Mouse (Mus musculus) kidney, embryonic 14.5 days (tissue): Measurements from ENCODE around the gene Srcap. TPM values are rescaled to one million over a fixed set of nuclear protein-coding genes. Genes with fewer than 3 reads are reported as not detected.

Experiments used
- ATAC-seq: fragments of 200-750 bp; cut with Nextera tagmentation; 2 replicates; pipeline ENCODE4 v1.8.0; 2017; ENCODE audit warnings: moderate number of reproducible peaks, mild to moderate bottlenecking, moderate TSS enrichment, moderate library complexity; ENCODE audit not compliant: low FRiP score, low TSS enrichment
- H3K27ac ChIP-seq: fragments of 300-500 bp; sonication (generic); 2 replicates; pipeline ENCODE4 v1.5.1; 2014; ENCODE audit warnings: low read depth, mild to moderate bottlenecking, low read length, moderate library complexity, mixed read lengths
- H3K27me3 ChIP-seq: fragments of 300-500 bp; sonication (generic); 2 replicates; pipeline ENCODE4 v1.6.1; 2014; ENCODE audit warnings: mild to moderate bottlenecking, low read length; ENCODE audit not compliant: control insufficient read depth, insufficient read depth
- H3K36me3 ChIP-seq: fragments of 300-500 bp; sonication (generic); 2 replicates; pipeline ENCODE4 v1.6.1; 2014; ENCODE audit warnings: low read length, mixed read lengths; ENCODE audit not compliant: control insufficient read depth, insufficient read depth
- H3K4me1 ChIP-seq: fragments of 300-500 bp; sonication (generic); 2 replicates; pipeline ENCODE4 v1.6.1; 2014; ENCODE audit warnings: low read length, mixed read lengths; ENCODE audit not compliant: control insufficient read depth, insufficient read depth
- H3K4me2 ChIP-seq: fragments of 300-500 bp; sonication (generic); replicated peaks from 2 replicates; pipeline ENCODE4 v1.6.1; 2014; ENCODE audit warnings: low read depth, mild to moderate bottlenecking, low read length
- H3K4me3 ChIP-seq: fragments of 300-500 bp; sonication (generic); 2 replicates; pipeline ENCODE4 v1.5.1; 2014; ENCODE audit warnings: mild to moderate bottlenecking, low read length
- H3K9ac ChIP-seq: fragments of 300-500 bp; sonication (generic); 2 replicates; pipeline ENCODE4 v1.6.1; 2014; ENCODE audit warnings: low read depth, mild to moderate bottlenecking, low read length, moderate library complexity
- H3K9me3 ChIP-seq: fragments of 300-500 bp; sonication (generic); 2 replicates; pipeline ENCODE4 v1.6.1; 2016; ENCODE audit warnings: low read length; ENCODE audit not compliant: control insufficient read depth
- WGBS: fragments of 180-500 bp; shearing (Covaris S2); extraction: QIAGEN DNeasy Blood & Tissue Kit; methylation state at CpG from one replicate; pipeline ENCODE4 v1.1.7; 2014; 5-methylcytosine and 5-hydroxymethylcytosine counted together
- polyA plus RNA-seq: library from polyadenylated mRNA; unstranded; fragments of >200 nt; fragmentation: Nextera tagmentation; extraction: Ambion mirVana; gene quantifications from 2 replicates; pipeline ENCODE4 v1.2.1, GENCODE M21; 2014

Gene Srcap
- polyA plus RNA-seq, 1 experiment from 2014 or later: 82.3 TPM

DNA sequence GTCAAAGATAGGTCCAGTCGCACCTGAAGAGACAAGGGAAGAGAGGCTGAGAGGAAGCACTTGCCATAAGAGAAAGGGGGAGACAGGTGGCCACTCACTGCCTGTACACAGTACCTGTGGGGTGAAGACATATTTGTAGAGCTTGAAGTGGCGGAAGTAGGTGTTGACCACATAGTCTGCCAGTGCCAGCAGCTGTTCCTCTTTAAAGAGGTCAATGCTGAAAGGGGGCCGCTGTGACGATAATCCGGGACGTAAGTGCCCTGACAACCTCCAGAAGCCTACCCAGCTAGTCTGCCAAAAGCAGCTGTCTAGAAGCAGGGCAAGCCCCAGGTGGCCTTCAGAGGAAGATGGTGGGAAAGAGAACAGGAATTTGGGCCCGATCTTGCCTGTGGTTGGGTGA, 73.2 kb downstream of the Srcap start:
- peaks cover 15% of the 10 kb centered on the region for H3K4me1 ChIP-seq
- no peak overlapping the region for H3K4me2 ChIP-seq
- H3K27ac ChIP-seq: no peak overlapping the region
- peaks cover 43% of the 10 kb centered on the region for H3K36me3 ChIP-seq
- H3K4me3 ChIP-seq: no peak overlapping the region
- H3K9ac ChIP-seq: no peak overlapping the region
- H3K9me3 ChIP-seq: no peaks in the 10 kb centered on the region
- ATAC-seq: no peak
- no peaks in the 10 kb centered on the region for H3K27me3 ChIP-seq
- 78% methylated on average over 7 of the region's 7 CpGs for WGBS

DNA sequence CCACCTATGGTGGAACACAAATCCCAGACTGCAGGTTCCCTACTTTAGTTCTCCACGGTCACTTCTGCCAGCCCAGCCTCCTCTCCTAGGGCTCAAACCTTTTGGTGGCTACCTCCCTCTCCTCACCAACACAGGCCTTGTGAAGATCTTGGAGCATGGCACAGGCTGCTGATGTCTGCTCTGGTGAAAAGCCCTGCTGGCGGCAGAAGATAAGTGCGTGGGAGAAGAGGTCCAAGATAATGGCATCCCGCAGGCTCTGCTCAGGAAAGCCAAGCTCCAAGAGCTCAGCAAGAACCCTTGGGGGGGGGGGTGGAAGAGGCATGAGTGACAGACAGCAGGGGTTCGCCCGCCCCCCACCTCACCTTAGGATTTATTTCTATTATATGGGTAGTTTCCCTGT, 74.4 kb downstream of the Srcap start:
- Histone ChIP-seq H3K4me1 (peaks cover 15% of the 10 kb centered on the region), H3K4me3 (no peak overlapping the region), H3K36me3 (peaks cover 45% of the 10 kb centered on the region), H3K27me3 (no peaks in the 10 kb centered on the region), H3K9ac (no peak overlapping the region), H3K9me3 (no peaks in the 10 kb centered on the region), H3K27ac (no peak overlapping the region), H3K4me2 (no peak overlapping the region)
- no peak for ATAC-seq
- 92% methylated on average over 6 of the region's 6 CpGs for WGBS

GRCm38 (mm10) chr7:127587196-127587595, 75.4 kb downstream of the Srcap start:
- Histone ChIP-seq H3K27me3 (no peaks in the 10 kb centered on the region), H3K36me3 (peaks cover 50% of the 10 kb centered on the region), H3K27ac (no peak overlapping the region), H3K4me1 (peaks cover 15% of the 10 kb centered on the region), H3K4me2 (peak overlapping the region; percentile 78), H3K9ac (peak overlapping the region; percentile 60), H3K4me3 (peak overlapping the region; percentile 76), H3K9me3 (no peaks in the 10 kb centered on the region)
- ATAC-seq: no peak
- WGBS: 61% methylated on average over 5 of the region's 5 CpGs

DNA sequence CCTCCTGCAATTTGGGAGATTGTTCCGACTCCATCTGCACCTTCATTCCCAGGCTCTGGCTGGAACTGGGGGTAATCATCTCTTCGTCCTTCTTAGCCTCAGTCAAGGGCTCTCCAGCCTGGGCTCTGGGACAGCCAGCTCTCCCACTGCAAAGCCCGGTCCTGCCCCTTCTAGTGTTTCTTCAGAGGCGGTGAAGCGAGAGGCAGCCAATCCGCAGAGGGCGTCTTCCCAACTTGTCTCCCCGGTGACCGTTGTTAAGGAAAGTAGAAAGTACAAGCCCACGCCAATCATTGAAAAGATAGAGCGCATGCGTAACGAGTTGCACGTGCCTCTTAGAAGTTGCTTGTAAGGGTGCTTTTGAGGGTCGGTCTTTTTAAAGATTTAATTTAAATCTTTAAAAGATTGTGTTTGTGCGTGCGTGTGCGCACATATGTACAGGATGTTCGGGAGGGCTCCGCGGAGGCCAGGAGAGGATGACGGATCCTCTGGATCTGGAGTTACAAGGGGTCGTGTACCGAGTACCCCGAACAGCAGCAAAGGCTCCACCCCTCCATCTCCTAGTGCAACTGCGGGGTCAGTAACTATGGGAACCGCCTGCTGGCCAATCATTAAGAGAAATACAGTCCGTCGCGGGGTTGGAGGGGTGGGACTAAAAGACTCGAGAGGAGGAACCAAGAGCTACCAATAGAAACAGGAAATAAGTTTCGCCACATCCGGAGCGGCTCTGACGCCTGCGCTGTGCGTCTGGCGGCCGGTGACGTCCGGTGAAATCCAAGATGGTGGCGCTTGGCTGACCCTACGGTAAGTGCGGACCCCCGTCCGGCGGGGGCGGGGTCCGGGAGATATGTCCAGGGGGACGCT, 76.5 kb downstream of the Srcap start, which contains the start of the genes Ccdc189 and Rnf40:
TSS of gene Ccdc189 (minus strand) at position 585 of the 861 bp plus-strand sequence.
TSS of gene Rnf40 (plus strand) at position 757 of the 861 bp plus-strand sequence.
- WGBS: under 1% methylated on average over 50 of the region's 50 CpGs

DNA sequence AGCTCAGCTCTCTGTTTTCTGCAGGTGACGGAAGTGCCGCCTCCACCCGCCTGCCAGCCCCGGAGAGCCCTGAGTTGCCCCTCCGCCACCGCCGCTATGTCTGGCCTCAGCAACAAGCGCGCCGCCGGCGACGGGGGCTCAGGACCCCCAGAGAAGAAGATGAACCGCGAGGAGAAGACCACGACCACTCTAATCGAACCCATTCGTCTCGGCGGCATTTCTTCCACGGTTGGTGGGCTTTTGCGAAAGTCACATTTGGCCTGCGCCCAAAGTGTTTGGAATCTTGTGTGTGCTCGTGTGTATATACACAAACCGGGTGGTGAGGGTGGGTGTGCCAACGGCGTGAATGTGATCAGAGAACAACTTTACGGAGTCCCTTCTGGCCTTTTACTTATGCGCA, 77.1 kb downstream of the Srcap start:
- H3K36me3 ChIP-seq: peaks cover 50% of the 10 kb centered on the region
- 4% methylated on average over 29 of the region's 29 CpGs for WGBS
- ATAC-seq: no peak

More for the DNA sequence above, 76.5 kb downstream of the Srcap start, which contains the start of the genes Ccdc189 and Rnf40:
- H3K4me2 ChIP-seq: peak within 1 kb of the TSS; percentile 78
- H3K4me3 ChIP-seq: peak within 1 kb of the TSS; percentile 76
- H3K36me3 ChIP-seq: peaks cover 50% of the 10 kb centered on the region
- peak within 1 kb of the TSS; percentile 78 for H3K9ac ChIP-seq
- H3K27me3 ChIP-seq: no peaks in the 10 kb centered on the region
- peak; percentile 97 for ATAC-seq
- H3K4me1 ChIP-seq: peaks cover 15% of the 10 kb centered on the region
- no peaks in the 10 kb centered on the region for H3K9me3 ChIP-seq
- H3K27ac ChIP-seq: peak within 1 kb of the TSS; percentile 73

GRCm38 (mm10) chr7:127589637-127590036, 77.9 kb downstream of the Srcap start:
- Histone ChIP-seq H3K4me1 (peaks cover 15% of the 10 kb centered on the region), H3K9me3 (no peaks in the 10 kb centered on the region), H3K4me2 (peak overlapping the region; percentile 54), H3K27me3 (no peaks in the 10 kb centered on the region), H3K4me3 (peak overlapping the region; percentile 76), H3K9ac (peak overlapping the region; percentile 78; the same call in 1 of the 2 replicates), H3K27ac (no peak overlapping the region), H3K36me3 (peaks cover 50% of the 10 kb centered on the region)
- no peak for ATAC-seq
- WGBS: 89% methylated on average over 9 of the region's 9 CpGs

More for the DNA sequence above, 77.1 kb downstream of the Srcap start:
- Histone ChIP-seq H3K4me1 (peaks cover 15% of the 10 kb centered on the region), H3K27ac (0 out of 2 replicates have a peak overlapping the region, but pooled peaks have one; percentile 7), H3K27me3 (no peaks in the 10 kb centered on the region), H3K9ac (peak overlapping the region; percentile 78), H3K4me3 (peak overlapping the region; percentile 76), H3K9me3 (no peaks in the 10 kb centered on the region), H3K4me2 (peak overlapping the region; percentile 54)

DNA sequence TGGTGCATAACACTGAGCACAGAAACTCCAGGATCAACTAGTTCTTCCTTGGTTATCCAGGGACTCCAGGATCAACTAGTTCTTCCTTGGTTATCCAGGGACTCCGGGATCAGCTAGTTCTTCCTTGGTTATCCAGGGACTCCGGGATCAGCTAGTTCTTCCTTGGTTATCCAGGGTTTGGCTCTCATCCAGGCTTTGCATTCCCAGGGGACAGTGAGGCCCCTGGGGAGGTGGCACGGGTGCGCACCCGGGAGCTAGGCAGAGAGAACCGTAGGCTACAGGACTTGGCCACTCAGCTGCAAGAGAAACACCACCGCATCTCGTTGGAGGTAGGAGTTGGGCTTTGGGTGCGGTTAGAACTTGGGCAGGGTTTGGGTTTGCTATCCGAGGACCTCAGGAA, 79.3 kb downstream of the Srcap start:
- Histone ChIP-seq H3K27me3 (no peaks in the 10 kb centered on the region), H3K9ac (no peak overlapping the region; the same call in 1 of the 2 replicates), H3K9me3 (no peaks in the 10 kb centered on the region), H3K4me3 (no peak overlapping the region), H3K4me1 (peaks cover 15% of the 10 kb centered on the region), H3K27ac (no peak overlapping the region), H3K36me3 (peaks cover 65% of the 10 kb centered on the region), H3K4me2 (no peak overlapping the region)
- 90% methylated on average over 10 of the region's 10 CpGs for WGBS
- ATAC-seq: no peak

DNA sequence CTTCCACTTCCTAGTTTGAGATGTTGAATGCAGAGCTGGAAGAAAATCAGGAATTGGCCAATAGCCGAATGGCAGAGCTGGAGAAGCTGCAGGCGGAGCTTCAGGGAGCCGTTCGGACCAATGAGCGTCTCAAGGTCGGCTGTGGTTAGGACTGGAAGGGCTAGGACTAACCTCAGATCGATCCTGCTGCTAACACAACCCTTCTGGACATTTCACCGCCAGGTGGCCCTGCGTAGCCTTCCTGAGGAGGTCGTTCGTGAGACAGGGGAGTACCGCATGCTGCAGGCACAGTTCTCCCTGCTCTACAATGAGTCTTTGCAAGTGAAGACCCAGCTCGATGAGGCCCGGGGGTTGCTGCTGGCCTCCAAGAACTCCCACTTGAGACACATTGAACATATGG, 80.8 kb downstream of the Srcap start:
- Histone ChIP-seq H3K27ac (no peak overlapping the region), H3K4me1 (peaks cover 8% of the 10 kb centered on the region), H3K4me3 (no peak overlapping the region), H3K9me3 (no peaks in the 10 kb centered on the region), H3K4me2 (no peak overlapping the region), H3K36me3 (peaks cover 80% of the 10 kb centered on the region), H3K9ac (no peak overlapping the region), H3K27me3 (no peaks in the 10 kb centered on the region)
- 90% methylated on average over 14 of the region's 14 CpGs for WGBS
- ATAC-seq: no peak

DNA sequence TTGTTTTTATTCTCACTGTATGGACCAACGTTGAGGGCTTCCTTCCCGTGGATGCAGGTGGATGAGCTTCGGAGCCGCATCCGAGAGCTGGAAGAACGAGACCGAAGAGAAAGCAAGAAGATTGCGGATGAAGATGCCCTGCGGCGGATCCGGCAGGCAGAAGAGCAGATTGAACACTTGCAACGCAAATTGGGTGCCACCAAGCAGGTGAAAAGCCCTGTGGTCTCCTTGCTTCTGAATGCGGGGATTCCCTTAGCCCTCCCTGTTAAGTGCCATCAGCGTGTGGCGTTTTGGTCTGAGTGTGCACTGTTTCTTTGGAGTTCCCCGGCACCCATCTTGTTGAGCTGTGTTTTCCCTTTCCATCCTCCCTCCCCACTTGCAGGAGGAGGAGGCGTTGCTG, 85.0 kb downstream of the Srcap start:
- no peak overlapping the region for H3K4me3 ChIP-seq
- H3K4me2 ChIP-seq: no peak overlapping the region
- H3K36me3 ChIP-seq: peaks cover 100% of the 10 kb centered on the region
- no peak overlapping the region for H3K9ac ChIP-seq
- no peaks in the 10 kb centered on the region for H3K27me3 ChIP-seq
- H3K4me1 ChIP-seq: no peaks in the 10 kb centered on the region
- no peak for ATAC-seq
- no peak overlapping the region for H3K27ac ChIP-seq
- WGBS: 95% methylated on average over 17 of the region's 17 CpGs
- H3K9me3 ChIP-seq: no peaks in the 10 kb centered on the region
